Mouse (Mus musculus): ENCODE results near the gene Nectin4.

Nectin4 gene

GRCm38 (mm10) chr1:171360253-171360652, 9.6 kb upstream of the Nectin4 start:
- DNase-seq, result no peak

- peak; percentile 88 to 97 for DNase-seq
Measured at GRCm38 (mm10) chr1:171360656-171361055, 9.2 kb upstream of the Nectin4 start, which contains the start of gene Klhdc9. Gene Klhdc9 (minus strand): TSS chr1:171360798.

GRCm38 (mm10) chr1:171361106-171362103, 8.5 kb upstream of the Nectin4 start:
- DNase-seq, result peak; percentile 71 to 81

GRCm38 (mm10) chr1:171365934-171366333, 4.0 kb upstream of the Nectin4 start:
- DNase-seq, result no peak

GRCm38 (mm10) chr1:171372880-171373279, 3.0 kb downstream of the Nectin4 start:
- DNase-seq, result no peak

- DNase-seq, result no peak
Measured at GRCm38 (mm10) chr1:171373946-171374345, 4.0 kb downstream of the Nectin4 start.

GRCm38 (mm10) chr1:171375646-171376097, 5.8 kb downstream of the Nectin4 start:
- no peak for DNase-seq

- DNase-seq, result no peak
Measured at GRCm38 (mm10) chr1:171378298-171378697, 8.4 kb downstream of the Nectin4 start.

GRCm38 (mm10) chr1:171379935-171380599, 10.2 kb downstream of the Nectin4 start:
- DNase-seq, result peak; percentile 84 to 85

GRCm38 (mm10) chr1:171382096-171382620, 12.3 kb downstream of the Nectin4 start:
- no peak for DNase-seq

- no peak for DNase-seq
Measured at GRCm38 (mm10) chr1:171384361-171384760, 14.5 kb downstream of the Nectin4 start.

- no peak for DNase-seq
Measured at GRCm38 (mm10) chr1:171385171-171385570, 15.3 kb downstream of the Nectin4 start.

- DNase-seq, result no peak
Measured at GRCm38 (mm10) chr1:171387099-171387498, 17.2 kb downstream of the Nectin4 start.

- peak in 1 of 2 experiments; percentile 53 for DNase-seq
Measured at GRCm38 (mm10) chr1:171388376-171389102, 18.6 kb downstream of the Nectin4 start, which contains the start of gene Arhgap30. Gene Arhgap30 (plus strand): TSS chr1:171388954.

- DNase-seq, result no peak
Measured at GRCm38 (mm10) chr1:171390101-171390500, 20.2 kb downstream of the Nectin4 start.

GRCm38 (mm10) chr1:171401821-171402220, 31.9 kb downstream of the Nectin4 start:
- no peak for DNase-seq

GRCm38 (mm10) chr1:171402991-171403390, 33.1 kb downstream of the Nectin4 start:
- no peak for DNase-seq

- DNase-seq, result no peak
Measured at GRCm38 (mm10) chr1:171407263-171407662, 37.4 kb downstream of the Nectin4 start.

GRCm38 (mm10) chr1:171410231-171410630, 40.3 kb downstream of the Nectin4 start:
- no peak for DNase-seq

GRCm38 (mm10) chr1:171410947-171411484, 41.1 kb downstream of the Nectin4 start, which contains the start of gene Usf1:
Gene Usf1 (plus strand): TSS chr1:171411313.
- peak; percentile 95 to 97 for DNase-seq

- no peak for DNase-seq
Measured at GRCm38 (mm10) chr1:171411492-171411941, 41.6 kb downstream of the Nectin4 start.

- peak; percentile 23 to 51 for DNase-seq
Measured at GRCm38 (mm10) chr1:171412001-171412441, 42.1 kb downstream of the Nectin4 start.
